Mouse (Mus musculus) adrenal gland (tissue): ENCODE data around the gene Sorbs1.

Source experiments
- intact Hi-C: fragments of 180-260 bp; cut with DNase I; formaldehyde crosslinking; loops from one replicate; pipeline ENCODE4 v1.15.1; 2025

Sorbs1 gene

DNA sequence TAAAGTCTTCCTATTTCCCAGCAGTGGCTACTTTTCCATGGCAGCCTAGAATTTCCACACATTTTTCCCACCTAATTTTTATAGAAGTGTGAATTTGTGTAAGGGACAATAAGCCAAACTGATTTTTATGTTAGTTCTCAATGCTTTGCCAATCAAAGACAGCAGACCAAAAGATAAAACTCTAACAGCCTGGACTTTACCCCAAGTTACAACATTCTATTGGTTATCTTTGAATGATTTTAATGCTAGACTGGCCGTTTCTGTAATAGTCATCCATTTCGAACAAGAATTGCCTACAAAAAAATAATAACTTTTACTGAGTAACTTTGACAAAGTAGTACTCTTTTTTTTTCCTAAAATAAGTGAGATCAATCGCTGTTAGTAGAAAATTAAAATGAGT, 164.3 kb downstream of the Sorbs1 start:
- intact Hi-C loops, result no loop called here

DNA sequence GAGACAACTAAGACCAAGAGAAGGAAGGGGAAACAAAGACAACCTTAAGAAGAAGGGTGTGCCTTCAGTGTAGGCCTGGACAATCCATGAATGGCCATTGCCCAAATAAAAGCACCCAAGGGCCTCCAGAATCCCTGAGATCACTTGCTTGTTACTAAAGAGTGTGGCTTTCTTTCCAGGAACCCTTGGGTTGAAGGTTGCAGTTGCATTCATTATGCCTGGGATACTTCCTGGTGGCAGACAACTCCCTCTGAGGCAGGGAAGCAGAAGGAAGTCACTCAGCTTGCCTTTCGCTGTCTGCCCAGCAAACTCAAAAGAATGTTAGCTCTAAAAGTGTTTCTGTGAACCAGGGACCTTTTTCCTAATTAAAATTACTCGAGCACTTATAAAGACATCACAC, 164.9 kb downstream of the Sorbs1 start:
- intact Hi-C loops, result no loop called here

DNA sequence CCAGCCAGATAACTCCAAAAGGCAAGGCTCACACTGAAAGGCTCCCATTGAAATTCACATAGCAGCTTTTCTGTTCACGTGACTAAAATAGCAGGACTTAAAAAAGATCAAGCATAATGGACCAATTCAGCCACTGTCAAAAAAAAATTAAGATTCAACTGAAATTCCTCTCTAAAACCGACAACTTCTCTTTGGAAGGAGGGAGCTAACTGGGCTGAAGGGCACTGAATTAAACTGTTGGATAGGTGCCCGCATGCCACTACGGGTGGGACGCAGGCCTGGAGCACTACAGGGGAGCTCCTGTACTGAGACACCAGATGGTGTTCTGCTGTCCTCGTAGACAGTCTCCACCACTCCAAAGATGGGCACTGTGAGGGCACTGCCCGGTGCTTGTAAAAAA, 165.4 kb downstream of the Sorbs1 start:
- intact Hi-C loops, result no loop called here

DNA sequence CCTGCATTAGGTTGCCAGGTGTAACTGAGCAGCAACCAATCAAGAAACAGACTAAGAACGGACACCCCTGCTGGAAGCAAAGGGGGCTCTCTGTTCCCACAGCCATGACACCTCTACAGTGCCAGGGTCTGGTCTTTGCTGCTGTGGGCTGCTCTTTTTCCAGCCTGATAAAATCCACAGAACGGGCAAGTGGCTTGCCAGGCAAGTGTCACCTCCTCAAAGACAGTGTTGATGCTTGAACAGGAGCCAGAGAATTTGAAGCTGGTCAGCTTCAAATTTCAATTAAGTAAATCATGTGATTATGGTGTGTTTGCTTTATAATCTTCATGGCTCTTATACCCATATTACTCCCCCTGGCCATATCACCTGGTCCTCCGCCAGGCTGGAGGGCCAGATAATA, 166.7 kb downstream of the Sorbs1 start:
- intact Hi-C loops, result no loop called here

DNA sequence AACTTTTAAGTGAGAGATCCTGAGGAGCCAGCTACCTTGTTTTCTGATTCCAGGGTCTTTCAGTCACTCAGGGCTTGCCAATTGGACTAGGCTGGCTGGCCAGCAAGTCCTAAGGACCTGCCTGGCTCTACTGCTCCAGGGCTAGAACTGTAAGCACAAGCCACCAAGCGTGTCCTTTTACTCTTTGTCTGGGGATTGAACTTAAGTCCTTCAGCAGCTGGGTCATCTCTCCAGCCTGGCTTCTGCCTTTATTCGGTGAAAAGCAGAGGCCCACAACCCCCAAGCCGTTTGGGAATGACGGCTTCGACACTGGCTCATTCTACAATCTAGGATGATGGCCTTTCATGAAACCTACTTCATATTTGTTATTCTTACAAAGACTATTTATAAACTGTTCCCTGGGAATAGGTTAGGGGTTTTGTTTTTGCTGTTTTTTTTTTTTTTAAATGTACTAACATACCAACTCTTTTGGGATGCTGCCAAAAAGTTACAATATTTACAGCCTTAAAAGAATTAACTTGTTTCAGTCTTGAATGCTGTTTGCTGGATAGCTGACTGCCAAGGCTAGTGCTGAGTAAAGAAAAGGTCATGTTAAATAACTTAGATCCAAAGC, 167.2 kb downstream of the Sorbs1 start:
- intact Hi-C loops, result no loop called here

DNA sequence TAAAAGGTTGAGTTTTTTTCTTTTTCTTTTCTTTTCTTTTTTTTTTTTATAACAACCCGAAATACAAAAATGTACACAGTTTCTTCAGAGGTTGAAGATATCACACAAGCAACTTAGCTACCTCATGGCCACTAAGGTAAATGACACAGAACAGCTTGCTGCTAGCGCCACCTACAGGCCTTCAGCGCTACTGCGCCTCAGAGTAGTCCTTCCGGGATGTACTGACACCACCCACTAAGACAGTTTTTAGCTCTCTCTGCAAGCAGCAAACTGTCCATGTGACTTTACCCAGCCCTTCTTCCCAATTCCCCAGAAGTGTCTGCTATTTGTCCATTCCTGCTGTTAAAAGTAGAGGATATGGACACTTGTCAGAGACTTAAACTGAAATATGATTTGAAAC, 167.9 kb downstream of the Sorbs1 start:
- intact Hi-C loops, result loop anchor here (2.0 kb wide), 1 partner anchor 199 kb away; no protein-coding TSS in a partner anchor

DNA sequence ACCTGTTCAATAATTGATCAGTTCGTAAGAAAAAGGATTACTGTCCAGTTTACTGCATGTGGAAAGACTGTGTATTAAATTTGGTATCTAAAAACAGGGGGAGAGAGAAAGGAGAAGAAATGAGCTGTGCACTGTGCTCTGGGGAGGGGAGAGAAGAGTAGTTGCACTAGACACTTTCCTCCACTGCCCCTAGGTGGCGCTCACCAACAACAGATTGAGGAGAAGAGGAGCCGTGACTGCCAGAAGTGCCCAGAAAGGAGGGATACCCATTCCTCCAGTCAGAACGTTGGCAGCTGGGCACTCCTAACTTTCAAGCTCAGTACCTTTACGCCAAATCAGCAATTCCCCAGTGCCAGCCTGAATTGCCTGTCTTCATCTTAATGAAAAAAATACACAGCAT, 170.6 kb downstream of the Sorbs1 start:
- intact Hi-C loops, result loop anchor here (2.0 to 5.0 kb wide), 2 partner anchors 39 to 380 kb away; no protein-coding TSS in a partner anchor

DNA sequence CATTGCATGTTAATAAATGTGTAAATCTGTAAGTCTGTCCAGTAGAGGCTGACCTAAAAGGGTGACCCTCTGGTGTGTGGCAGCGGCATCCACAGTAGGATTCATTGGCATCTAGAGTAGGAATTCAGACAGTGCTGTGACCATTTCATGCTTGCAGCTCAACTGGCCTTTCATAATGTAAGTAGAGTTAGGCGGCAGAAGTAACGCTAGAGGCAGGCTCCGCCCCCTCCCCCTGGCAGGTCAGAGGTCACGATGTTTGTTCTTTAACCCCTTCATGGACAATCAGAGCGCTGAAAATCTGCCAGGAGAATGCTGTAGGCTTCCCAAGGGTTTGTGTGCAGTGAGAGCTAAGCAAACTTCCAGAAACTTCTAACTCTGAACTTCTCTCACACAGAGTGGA, 172.4 kb downstream of the Sorbs1 start:
- intact Hi-C loops, result loop anchor here (5.0 kb wide), 1 partner anchor 41 kb away; no protein-coding TSS in a partner anchor

DNA sequence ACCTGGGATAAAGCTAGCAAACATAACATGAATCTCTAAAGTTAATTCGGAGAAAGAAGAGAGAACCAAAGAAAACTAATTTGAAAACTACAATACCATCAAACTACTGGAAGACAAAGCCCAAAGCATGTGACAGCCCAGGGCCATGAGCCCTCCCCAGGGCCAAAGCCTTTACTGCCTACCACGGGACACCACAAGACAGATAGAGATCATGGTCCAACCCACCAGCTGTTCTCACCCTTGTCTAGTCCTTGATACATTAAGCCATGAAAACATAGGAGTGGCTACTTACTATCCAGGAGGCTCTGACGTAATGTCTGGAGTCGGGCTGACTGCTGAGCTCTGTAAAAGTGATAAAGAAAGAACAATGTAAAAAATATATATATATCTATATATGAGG, 176.9 kb downstream of the Sorbs1 start:
- intact Hi-C loops, result no loop called here

DNA sequence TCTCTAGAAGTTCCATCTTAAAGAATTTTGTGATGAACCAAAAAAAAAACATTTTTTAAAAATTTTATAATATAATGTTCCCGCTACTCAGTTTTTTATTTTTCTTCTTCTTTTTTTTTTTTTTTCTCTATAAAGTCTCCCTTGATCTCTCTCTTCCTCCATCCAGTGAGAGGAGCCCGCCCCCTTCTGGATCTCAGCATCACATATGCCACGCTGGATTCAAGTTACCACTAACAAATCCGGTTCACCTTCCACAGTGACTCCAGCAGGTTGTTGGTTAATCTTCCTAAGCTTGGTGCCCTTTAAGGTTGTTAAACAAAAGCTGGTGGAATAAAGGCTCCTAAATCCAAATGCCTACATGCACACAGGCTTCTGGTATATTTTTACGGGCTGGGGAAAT, 179.7 kb downstream of the Sorbs1 start:
- intact Hi-C loops, result no loop called here

DNA sequence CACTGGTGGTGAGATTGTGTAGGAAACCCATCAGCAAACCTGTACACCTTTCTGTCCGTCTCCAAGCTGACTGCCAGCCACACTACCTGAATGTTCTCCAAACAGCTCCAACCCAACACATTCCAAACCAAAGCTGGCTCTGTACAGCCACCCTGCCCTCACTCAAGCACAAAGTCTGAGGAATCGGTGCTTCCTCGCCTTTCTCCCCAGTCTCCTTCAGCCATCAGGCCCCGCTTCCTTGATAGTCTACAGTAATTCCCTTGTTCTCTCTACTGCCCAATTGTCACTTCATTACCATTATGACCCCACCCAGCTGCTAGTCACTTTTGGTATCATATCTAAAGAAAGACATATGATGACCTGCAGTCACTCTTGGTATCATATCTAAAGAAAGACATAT, 180.5 kb downstream of the Sorbs1 start:
- intact Hi-C loops, result no loop called here

DNA sequence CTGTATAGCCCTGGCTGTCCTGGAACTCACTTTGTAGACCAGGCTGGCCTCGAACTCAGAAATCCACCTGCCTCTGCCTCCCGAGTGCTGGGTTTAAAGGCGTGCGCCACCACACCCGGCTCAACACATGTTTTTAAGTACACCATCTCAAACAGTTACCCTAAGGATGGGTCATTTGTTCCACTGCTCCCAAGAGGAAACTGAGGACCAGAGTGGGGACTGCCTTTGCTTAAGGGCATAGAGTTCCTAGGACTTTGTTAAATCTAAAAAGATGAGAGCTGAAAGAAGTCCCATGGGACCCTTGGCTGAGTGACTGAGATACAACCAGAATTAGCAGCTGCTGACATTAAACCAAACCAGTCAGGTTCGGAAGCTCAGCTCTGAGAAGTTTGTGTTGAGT, 181.3 kb downstream of the Sorbs1 start:
- intact Hi-C loops, result no loop called here

DNA sequence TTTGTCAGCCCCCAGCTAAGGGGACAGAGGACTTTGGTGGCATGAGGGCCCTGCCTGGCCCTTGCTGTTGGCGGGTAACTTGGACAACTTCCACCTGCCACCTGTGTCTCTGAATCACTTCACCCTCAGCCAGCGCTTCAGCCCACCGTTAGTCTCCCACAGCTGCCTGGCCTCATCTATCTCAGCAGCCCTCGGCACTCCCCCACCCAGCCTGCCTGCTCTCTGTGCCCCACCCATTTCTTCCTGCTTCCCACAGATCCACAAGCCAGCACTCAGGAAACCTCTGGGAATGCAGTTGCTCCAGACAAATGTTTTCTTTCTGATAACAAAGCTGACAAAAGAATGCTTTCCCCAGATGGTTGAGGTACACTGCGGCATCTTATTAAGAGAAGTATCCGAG, 181.7 kb downstream of the Sorbs1 start:
- intact Hi-C loops, result no loop called here

DNA sequence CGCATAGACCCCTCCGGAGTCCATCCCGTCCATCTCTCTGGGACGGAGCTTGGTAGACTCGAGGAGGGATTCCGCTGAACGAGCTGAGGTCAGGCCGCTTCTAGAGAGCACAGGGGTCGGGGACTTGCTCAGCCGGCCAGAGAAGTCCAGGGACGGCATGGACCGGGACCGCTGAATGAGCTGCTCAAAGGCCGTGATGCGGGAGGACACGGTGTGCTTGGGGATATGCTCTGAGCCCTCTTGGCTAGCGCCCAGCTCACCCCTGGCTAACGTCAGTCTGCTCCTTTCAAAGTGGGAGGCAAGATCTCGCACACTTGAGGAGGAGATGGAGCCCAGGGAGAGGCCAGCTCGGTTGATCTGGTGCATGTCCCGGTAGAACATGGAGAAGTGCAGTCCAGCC, 187.5 kb downstream of the Sorbs1 start:
- intact Hi-C loops, result no loop called here

DNA sequence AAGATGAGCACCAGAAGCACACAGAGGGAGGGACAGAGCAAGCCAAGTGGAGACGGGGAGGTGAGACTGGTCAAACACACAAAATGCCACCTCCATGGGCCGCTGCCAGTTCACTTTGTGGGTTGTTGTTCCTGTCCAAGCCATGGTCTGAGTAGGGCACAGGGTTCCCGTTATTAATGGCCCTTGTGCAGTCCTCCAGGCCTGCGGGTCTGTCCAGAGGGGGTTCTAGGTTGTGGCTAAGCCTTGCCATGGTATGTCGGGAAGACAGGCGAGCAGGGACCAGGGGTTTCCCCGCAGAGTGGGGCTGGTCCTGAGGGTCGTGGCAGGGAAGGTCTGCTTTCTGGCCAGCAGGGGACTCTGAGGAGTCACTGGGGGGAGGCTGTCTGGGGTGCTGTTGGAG, 188.2 kb downstream of the Sorbs1 start:
- intact Hi-C loops, result no loop called here

DNA sequence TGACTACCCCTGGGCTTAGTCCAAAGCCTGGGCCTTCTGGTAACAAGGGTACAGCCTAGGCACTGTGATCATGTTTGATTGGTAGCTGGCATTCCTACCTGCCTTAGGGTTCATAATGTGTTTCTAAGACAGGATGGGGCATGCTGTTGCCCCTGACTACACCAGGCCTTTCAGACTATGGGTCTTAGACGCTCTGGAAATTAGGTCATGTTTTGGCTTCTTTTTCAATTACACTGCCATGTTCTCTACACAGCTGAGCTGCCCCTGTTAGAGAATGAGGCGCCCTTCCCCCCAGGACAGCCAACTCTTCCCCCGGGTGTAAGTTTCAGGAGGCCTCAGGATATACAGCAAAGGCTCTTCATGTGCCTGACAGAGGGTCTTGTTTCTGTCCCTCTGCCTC, 191.4 kb downstream of the Sorbs1 start:
- intact Hi-C loops, result no loop called here

DNA sequence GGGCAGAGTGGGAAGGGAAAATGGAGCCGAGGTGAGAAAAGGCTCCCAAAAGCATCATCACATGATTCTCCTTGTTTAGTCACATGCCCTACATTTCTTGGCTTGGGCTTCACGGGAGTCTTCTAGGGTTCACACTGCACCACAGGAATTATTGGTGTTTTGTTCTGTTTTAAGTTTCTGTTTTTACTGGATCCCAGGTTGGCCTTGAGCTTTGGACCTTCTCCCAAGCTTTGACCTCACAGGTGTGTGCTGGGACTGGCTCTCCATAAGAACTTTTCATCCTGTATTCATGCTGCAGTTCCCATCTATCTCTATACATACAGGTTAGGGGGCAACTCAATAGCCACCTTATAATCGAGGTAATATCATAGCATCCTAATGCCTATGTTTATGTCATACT, 194.4 kb downstream of the Sorbs1 start:
- intact Hi-C loops, result no loop called here

DNA sequence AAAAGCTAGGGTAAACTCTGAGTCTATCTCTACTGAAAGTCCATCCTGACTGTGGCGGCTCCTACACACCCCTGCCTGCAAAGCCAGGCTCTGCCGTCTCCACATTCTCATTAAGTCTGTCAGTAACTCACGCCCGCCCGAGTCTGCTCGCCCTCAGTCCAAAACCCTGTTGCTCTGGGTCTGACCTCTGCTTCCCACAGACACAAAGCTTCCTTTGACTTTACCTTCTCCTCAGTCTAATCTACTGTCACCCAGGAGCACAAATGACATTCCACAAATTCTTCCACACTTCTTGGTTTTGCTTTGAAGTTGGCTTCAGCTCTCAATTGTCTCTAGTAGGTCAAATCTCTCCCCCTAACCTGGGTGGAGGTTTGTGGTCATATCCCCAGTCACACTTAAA, 195.1 kb downstream of the Sorbs1 start:
- intact Hi-C loops, result no loop called here

DNA sequence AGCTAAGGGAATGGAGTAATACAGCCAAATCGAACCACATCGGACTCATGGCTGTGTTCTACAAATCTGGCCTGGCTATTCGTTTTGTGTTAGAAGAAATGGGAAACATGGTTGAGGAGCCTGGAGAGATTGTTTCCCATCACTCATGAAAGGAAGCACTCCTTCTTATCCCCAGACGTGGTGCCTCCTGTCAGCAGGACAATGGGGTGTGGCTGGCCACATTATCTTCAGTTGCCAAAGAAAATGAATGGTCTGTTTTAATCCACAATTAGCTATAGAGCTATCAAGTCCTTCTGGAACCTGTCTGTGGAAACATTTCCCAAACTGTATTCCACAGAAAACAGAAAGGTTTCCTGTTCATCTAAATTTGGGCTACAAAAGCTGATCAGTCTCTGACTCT, 196.6 kb downstream of the Sorbs1 start:
- intact Hi-C loops, result no loop called here

DNA sequence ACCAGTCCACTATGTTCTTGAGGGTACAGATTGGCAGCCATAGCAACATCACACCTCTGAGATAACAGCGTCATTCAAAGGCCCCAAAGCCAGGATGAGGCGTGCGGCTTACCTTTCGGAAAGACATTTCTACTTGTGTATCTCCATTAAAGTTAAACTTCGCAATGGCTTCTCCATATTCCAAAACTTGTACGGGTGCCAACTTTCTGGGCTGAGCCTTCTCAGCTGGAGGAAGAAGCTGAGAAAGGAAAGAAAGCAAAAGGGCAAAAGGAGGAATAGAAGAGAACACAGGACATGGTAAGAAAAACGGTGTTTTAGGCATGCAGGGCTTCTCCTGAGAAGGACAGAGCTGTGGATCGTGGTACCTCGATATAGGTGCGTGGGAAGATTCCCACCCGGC, 199.3 kb downstream of the Sorbs1 start:
- intact Hi-C loops, result no loop called here

DNA sequence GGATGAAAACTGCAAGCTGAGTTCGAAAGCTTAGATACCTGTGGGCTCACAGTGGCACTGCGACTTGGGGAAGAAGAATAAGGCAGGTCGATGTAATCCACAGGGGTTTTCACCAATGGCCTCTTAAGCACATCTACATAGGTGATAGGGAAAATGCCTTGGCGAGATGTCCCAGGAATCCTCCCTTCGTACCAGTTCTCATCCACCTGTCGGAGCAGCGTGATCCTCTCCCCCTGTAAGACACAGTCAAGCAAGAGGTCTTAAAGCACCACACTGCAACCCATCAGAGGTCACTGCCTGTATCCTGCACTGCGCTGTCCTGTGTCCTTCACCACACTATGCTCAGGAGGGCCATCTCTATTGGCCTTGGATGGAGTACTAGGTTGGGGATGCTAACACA, 201.9 kb downstream of the Sorbs1 start:
- intact Hi-C loops, result no loop called here

DNA sequence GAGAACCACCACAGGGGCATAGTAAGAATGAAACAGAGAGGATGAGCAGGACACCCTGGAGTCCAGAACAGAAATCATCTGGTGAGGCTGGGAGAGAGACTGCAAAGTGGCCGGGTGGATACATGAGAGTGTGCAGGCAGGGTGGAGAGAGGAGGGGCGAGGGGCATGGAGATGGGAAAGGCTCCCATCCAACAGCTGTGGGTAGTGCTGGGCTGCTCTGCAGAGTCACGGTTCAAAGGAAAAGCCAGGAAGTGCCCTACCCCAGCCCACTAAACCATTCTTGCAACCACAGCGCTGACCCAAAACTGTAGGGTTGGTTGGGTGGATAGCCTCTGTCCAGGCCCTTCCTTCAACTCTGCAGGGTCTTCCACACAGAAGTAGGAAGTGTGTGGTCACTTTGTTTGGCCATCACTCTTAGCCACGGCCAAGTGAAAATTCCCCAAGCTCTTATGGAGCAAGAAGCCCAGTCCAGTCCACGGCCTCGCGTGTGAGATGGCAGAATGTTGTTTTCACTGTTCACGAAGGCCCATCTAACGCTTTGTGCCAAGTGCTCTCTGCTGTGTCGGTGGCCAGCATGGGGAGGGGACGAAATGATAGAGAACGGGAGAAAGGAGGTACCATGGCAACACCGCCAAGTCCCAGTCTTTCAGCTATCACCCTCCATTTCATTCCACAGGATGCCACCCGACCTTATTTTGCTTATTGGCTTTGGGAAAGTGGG, 203.0 kb downstream of the Sorbs1 start:
- intact Hi-C loops, result no loop called here

DNA sequence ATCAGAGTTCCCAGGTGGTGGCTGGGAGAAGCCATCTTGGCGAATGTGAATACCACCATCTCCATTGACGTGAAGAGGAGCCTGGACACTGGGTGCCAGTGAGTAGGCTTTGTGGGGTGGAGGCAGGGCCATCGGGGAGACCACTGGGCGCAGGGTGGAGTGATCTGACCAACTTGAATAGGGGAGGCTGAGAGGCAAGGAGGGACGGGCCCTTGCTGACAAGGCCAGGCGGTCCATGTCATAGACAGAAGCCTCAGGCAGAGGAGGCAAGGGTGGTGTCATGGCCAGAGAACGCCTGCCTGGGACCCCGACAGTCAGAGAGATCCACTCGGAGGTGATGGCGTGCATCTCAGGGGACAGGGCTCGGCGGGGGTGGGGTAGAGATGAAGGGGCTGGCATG, 203.7 kb downstream of the Sorbs1 start:
- intact Hi-C loops, result no loop called here
